ENCODE assay signal across 8 mouse cellular contexts in genomic region chr6:122304355-122304754, GRCm38 (mm10). TPM values are rescaled to one million over a fixed set of nuclear protein-coding genes. Genes with fewer than 3 reads are reported as not detected.
DNase-seq lines count a peak whose midpoint lies in the region; ATAC-seq and TF ChIP-seq lines count a peak whose summit lies in the region.
"Had no signal": no experiment of that assay in that cellular context is flagged by ENCODE, and none has a peak within 500 bp of the region (broad histone marks: within the 10 kb centered on the region; RNA-seq: fewer than 3 reads in every experiment).

No protein-coding gene starts in this region.

- H3K4me3 ChIP-seq in E14TG2a.4 (replicated peaks; ENCODE audit: low read length) = no peak overlapping the region

- H3K4me1 ChIP-seq in E14TG2a.4 (replicated peaks; ENCODE audit: low read depth, low read length) = peaks cover 25% of the 10 kb centered on the region

- no peak for ATAC-seq in Patski
- ATAC-seq in megakaryocyte-erythroid progenitor cell, adult 5-6 weeks (replicated peaks; ENCODE audit: low FRiP score, low TSS enrichment, poor library complexity, severe bottlenecking) = peak; percentile 25; the same call in 1 of the 2 replicates

- H3K36me3 ChIP-seq in E14TG2a.4 (ENCODE audit: insufficient read depth, low read length) = no peaks in the 10 kb centered on the region

- TF ChIP-seq CTCF in E14TG2a.4 (conservative IDR thresholded peaks at IDR 0.05; ENCODE audit: low read length) = peak; percentile 85
- TF ChIP-seq CTCF in Patski (IDR thresholded peaks at IDR 0.05) = peak; percentile 93

- in situ Hi-C loops in Patski (cut with MboI; ENCODE audit: low pct_unique_long_range_greater_than_20kb) = loop anchor here (5.0 to 10.0 kb wide), 2 partner anchors 747 to 1030 kb away; no protein-coding TSS in a partner anchor

- DNase-seq in Patski (ENCODE audit: low read depth, low spot score) = no peak
- peak; percentile 88 to 93 for DNase-seq in cerebellum, postnatal 14 days
- DNase-seq in heart, adult 9 months (ENCODE audit: low spot score in 2 of 2) = peak; percentile 19 to 54
- DNase-seq in layer of hippocampus, postnatal 36 days = peak; percentile 70 to 76
- DNase-seq in spleen, postnatal 4 days (ENCODE audit: low spot score in 2 of 2) = peak; percentile 73 to 90

- CTCF ChIA-PET in Patski (lab: Charles Lee) = interaction anchor here (0.6 to 1.5 kb wide), 6 partner anchors 12 to 53 kb away, joined by 3 to 4 read pairs (median 3); no protein-coding TSS in a partner anchor

- H3K27me3 ChIP-seq in E14TG2a.4 (ENCODE audit: insufficient read depth, low read length) (no peaks in the 10 kb centered on the region), Patski (no peaks in the 10 kb centered on the region)

- POLR2A ChIA-PET in Patski (lab: Charles Lee) = no interaction called here

- no peaks in the 10 kb centered on the region for H3K9me3 ChIP-seq in E14TG2a.4 (ENCODE audit: low read length)

RNA-seq across cellular contexts. Expression of gene M6pr, which starts 4.2 kb away (rescaled TPM):
- 187 TPM for polyA plus RNA-seq in Patski (2021)
- total RNA-seq in layer of hippocampus, postnatal 36 days (2021) = 10 to 100 TPM; 72.5 to 75.3 TPM
- total RNA-seq in megakaryocyte-erythroid progenitor cell, adult 5-6 weeks (2014; fragmentation: Nextera tagmentation) = 160 and 166 TPM in 2 replicates
- 303 and 354 TPM in 2 replicates for total RNA-seq in megakaryocyte-erythroid progenitor cell, adult 5-6 weeks (2017)

RNA-seq across cellular contexts. Expression of gene Klrg1, which starts 21.7 kb away (rescaled TPM):
- not detected for polyA plus RNA-seq in Patski (2021)
- total RNA-seq in layer of hippocampus, postnatal 36 days (2021) = under 1 TPM; 0.35 to 0.40 TPM
- total RNA-seq in megakaryocyte-erythroid progenitor cell, adult 5-6 weeks (2014; fragmentation: Nextera tagmentation) = not detected in 2 replicates
- not detected in 2 replicates for total RNA-seq in megakaryocyte-erythroid progenitor cell, adult 5-6 weeks (2017)
- polyA plus RNA-seq: liver, embryonic 16.5 days had no signal

RNA-seq across cellular contexts. Expression of gene Phc1, which starts 36.0 kb away (rescaled TPM):
- 41.7 TPM for polyA plus RNA-seq in Patski (2021)
- 10 to 100 TPM; 63.2 to 63.8 TPM for total RNA-seq in layer of hippocampus, postnatal 36 days (2021)
- 22.4 and 38.2 TPM in 2 replicates for total RNA-seq in megakaryocyte-erythroid progenitor cell, adult 5-6 weeks (2014; fragmentation: Nextera tagmentation)
- total RNA-seq in megakaryocyte-erythroid progenitor cell, adult 5-6 weeks (2017) = 11.7 and 15.7 TPM in 2 replicates
